Mouse (Mus musculus): ENCODE results near the gene Hdac1. TPM values are rescaled to one million over a fixed set of nuclear protein-coding genes. Genes with fewer than 3 reads are reported as not detected.

Gene Hdac1
- polyA plus RNA-seq (2015; fragmentation: Nextera tagmentation; extraction: Ambion mirVana), result 127 and 132 TPM in 2 replicates

GRCm38 (mm10) chr4:129542592-129543141 is at the start of gene Hdac1:
Gene Hdac1, minus strand, starts transcription at chr4:129542713.

GRCm38 (mm10) chr4:129578466-129578865 is 36.0 kb upstream of the Hdac1 start, which contains the start of gene Fam167b:
Gene Fam167b, minus strand, starts transcription at chr4:129578549.

GRCm38 (mm10) chr4:129573430-129573829 is 30.9 kb upstream of the Hdac1 start, which contains the start of gene Lck:
Gene Lck, minus strand, starts transcription at chr4:129573641.

DNA sequence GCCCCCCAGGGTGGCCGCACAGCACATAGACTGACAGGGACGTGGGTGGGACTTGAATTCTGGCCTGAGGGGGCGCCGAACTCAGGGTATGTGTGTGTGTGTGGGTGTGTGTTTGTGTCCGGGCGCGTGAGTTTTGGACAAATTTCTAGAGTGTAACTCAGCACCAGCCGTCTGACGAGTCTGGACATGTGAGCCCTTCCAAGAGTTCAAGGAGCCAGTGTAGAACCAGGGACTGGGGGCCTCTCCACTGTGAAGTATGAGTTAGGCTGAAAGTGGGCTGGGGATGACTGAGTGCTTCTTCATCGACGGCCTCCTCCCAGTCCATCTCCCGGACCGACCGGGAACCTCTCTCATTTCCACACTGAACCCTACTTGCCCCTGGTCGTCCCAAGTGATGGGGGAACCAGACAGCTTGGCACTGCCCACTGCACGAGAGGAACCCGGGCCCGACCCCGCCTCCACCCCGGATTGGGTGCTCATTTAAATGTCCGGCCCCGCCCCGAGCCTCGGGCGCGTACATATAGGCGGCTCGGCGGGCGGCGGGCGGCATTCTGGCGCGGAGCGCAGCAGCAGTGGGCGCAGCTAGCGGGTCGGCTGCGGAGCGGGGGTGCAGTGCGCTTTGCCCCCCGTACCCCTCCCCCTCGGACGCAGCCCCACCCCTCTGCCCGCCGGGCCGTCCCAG is 29.3 kb downstream of the Hdac1 start, which contains the start of gene Marcksl1:
TSS of gene Marcksl1 (plus strand) at position 496 of the 682 bp plus-strand sequence.

GRCm38 (mm10) chr4:129490972-129491880 is 51.3 kb downstream of the Hdac1 start, which contains the start of the genes Tssk3 and Fam229a:
Gene Tssk3, minus strand, starts transcription at chr4:129491022.
Gene Fam229a, plus strand, starts transcription at chr4:129491190.

Other genes starting within 250 kb of the Hdac1 start
- gene Rbbp4, start 207.3 kb downstream of the Hdac1 start, polyA plus RNA-seq (2015; fragmentation: Nextera tagmentation; extraction: Ambion mirVana), result 313 and 348 TPM in 2 replicates
- 31.7 and 32.9 TPM in 2 replicates for gene Zbtb8os, start 207.0 kb downstream of the Hdac1 start, polyA plus RNA-seq (2015; fragmentation: Nextera tagmentation; extraction: Ambion mirVana)
- gene Zbtb8a, start 164.6 kb downstream of the Hdac1 start, polyA plus RNA-seq (2015; fragmentation: Nextera tagmentation; extraction: Ambion mirVana), result 7.3 and 8.1 TPM in 2 replicates
- gene Zbtb8b, start 101.9 kb downstream of the Hdac1 start, polyA plus RNA-seq (2015; fragmentation: Nextera tagmentation; extraction: Ambion mirVana), result 0.26 and 0.28 TPM in 2 replicates
- gene Bsdc1, start 81.1 kb downstream of the Hdac1 start, polyA plus RNA-seq (2015; fragmentation: Nextera tagmentation; extraction: Ambion mirVana), result 63.6 and 67.3 TPM in 2 replicates
- gene Tssk3, start 51.7 kb downstream of the Hdac1 start, polyA plus RNA-seq (2015; fragmentation: Nextera tagmentation; extraction: Ambion mirVana), result 0.10 TPM in 1 of 2 replicates, not detected in the other
- gene Fam229a, start 51.5 kb downstream of the Hdac1 start, polyA plus RNA-seq (2015; fragmentation: Nextera tagmentation; extraction: Ambion mirVana), result 0.74 and 0.83 TPM in 2 replicates
- gene Marcksl1, start 29.1 kb downstream of the Hdac1 start, polyA plus RNA-seq (2015; fragmentation: Nextera tagmentation; extraction: Ambion mirVana), result 93.7 and 116 TPM in 2 replicates
- 7.3 and 7.8 TPM in 2 replicates for gene Lck, start 30.9 kb upstream of the Hdac1 start, polyA plus RNA-seq (2015; fragmentation: Nextera tagmentation; extraction: Ambion mirVana)
- 11.2 and 17.2 TPM in 2 replicates for gene Fam167b, start 35.8 kb upstream of the Hdac1 start, polyA plus RNA-seq (2015; fragmentation: Nextera tagmentation; extraction: Ambion mirVana)
- 233 and 235 TPM in 2 replicates for gene Eif3i, start 57.9 kb upstream of the Hdac1 start, polyA plus RNA-seq (2015; fragmentation: Nextera tagmentation; extraction: Ambion mirVana)
- gene Tmem234, start 58.0 kb upstream of the Hdac1 start, polyA plus RNA-seq (2015; fragmentation: Nextera tagmentation; extraction: Ambion mirVana), result 185 and 186 TPM in 2 replicates
- 0.81 and 1.3 TPM in 2 replicates for gene Dcdc2b, start 71.5 kb upstream of the Hdac1 start, polyA plus RNA-seq (2015; fragmentation: Nextera tagmentation; extraction: Ambion mirVana)
- 15.1 and 15.3 TPM in 2 replicates for gene Iqcc, start 76.4 kb upstream of the Hdac1 start, polyA plus RNA-seq (2015; fragmentation: Nextera tagmentation; extraction: Ambion mirVana)
- 36.7 and 45.7 TPM in 2 replicates for gene Ccdc28b, start 81.2 kb upstream of the Hdac1 start, polyA plus RNA-seq (2015; fragmentation: Nextera tagmentation; extraction: Ambion mirVana)
- 29.9 and 30.4 TPM in 2 replicates for gene Txlna, start 98.4 kb upstream of the Hdac1 start, polyA plus RNA-seq (2015; fragmentation: Nextera tagmentation; extraction: Ambion mirVana)
- gene Kpna6, start 130.1 kb upstream of the Hdac1 start, polyA plus RNA-seq (2015; fragmentation: Nextera tagmentation; extraction: Ambion mirVana), result 5.4 and 6.5 TPM in 2 replicates
- gene Tmem39b, start 154.1 kb upstream of the Hdac1 start, polyA plus RNA-seq (2015; fragmentation: Nextera tagmentation; extraction: Ambion mirVana), result 4.9 and 5.1 TPM in 2 replicates
- 42.1 and 46.7 TPM in 2 replicates for gene Khdrbs1, start 199.6 kb upstream of the Hdac1 start, polyA plus RNA-seq (2015; fragmentation: Nextera tagmentation; extraction: Ambion mirVana)

Data from spleen, postnatal 0 days (tissue).